Comparison of ENCODE assay signal across 9 mouse cellular contexts in genomic region chr10:108435616-108436015, GRCm38 (mm10).
DNase-seq lines count a peak whose midpoint lies in the region; ATAC-seq and TF ChIP-seq lines count a peak whose summit lies in the region.
"Had no signal": no experiment of that assay in that cellular context is flagged by ENCODE, and none has a peak within 500 bp of the region (broad histone marks: within the 10 kb centered on the region; RNA-seq: fewer than 3 reads in every experiment).

No protein-coding gene starts in this region.

- no peak overlapping the region for H3K9ac ChIP-seq in heart, embryonic 12.5 days
- H3K9ac ChIP-seq in intestine, postnatal 0 days (ENCODE audit: low read depth, low read length): no peak overlapping the region
- no peak overlapping the region for H3K9ac ChIP-seq in midbrain, embryonic 15.5 days
- H3K9ac ChIP-seq: liver, embryonic 13.5 days had no signal

- H3K36me3 ChIP-seq in heart, embryonic 12.5 days: no peaks in the 10 kb centered on the region
- no peaks in the 10 kb centered on the region for H3K36me3 ChIP-seq in intestine, postnatal 0 days (ENCODE audit: control insufficient read depth, insufficient read depth)
- no peaks in the 10 kb centered on the region for H3K36me3 ChIP-seq in midbrain, embryonic 15.5 days (replicated peaks)
- H3K36me3 ChIP-seq: liver, embryonic 13.5 days had no signal

- no peak overlapping the region for H3K27ac ChIP-seq in heart, embryonic 12.5 days (ENCODE audit: poor library complexity, severe bottlenecking)
- H3K27ac ChIP-seq in intestine, postnatal 0 days (ENCODE audit: low read depth, low read length): no peak overlapping the region
- no peak overlapping the region for H3K27ac ChIP-seq in midbrain, embryonic 15.5 days
- H3K27ac ChIP-seq: liver, embryonic 13.5 days had no signal

- 0 out of 2 replicates have a peak overlapping the region, but pooled peaks have one; percentile 47 for H3K4me2 ChIP-seq in heart, embryonic 12.5 days
- H3K4me2 ChIP-seq in intestine, postnatal 0 days (replicated peaks; ENCODE audit: low read depth): no peak overlapping the region
- no peak overlapping the region for H3K4me2 ChIP-seq in midbrain, embryonic 15.5 days
- H3K4me2 ChIP-seq: liver, embryonic 13.5 days had no signal

- WGBS in heart, embryonic 12.5 days: 13% methylated on average over 5 of the region's 5 CpGs
- 21% methylated on average over 5 of the region's 5 CpGs for WGBS in intestine, postnatal 0 days
- 46% methylated on average over 5 of the region's 5 CpGs for WGBS in midbrain, embryonic 15.5 days

- no peaks in the 10 kb centered on the region for H3K9me3 ChIP-seq in heart, embryonic 12.5 days (replicated peaks)
- no peaks in the 10 kb centered on the region for H3K9me3 ChIP-seq in intestine, postnatal 0 days (ENCODE audit: control insufficient read depth)
- no peaks in the 10 kb centered on the region for H3K9me3 ChIP-seq in midbrain, embryonic 15.5 days
- H3K9me3 ChIP-seq: liver, embryonic 13.5 days had no signal

- intact Hi-C loops in heart, postnatal 36 days (cut with DNase I): loop anchor here (2.0 kb wide), 1 partner anchor 101 kb away; no protein-coding TSS in a partner anchor

- ATAC-seq in heart, embryonic 12.5 days (ENCODE audit: insufficient number of reproducible peaks, low FRiP score): no peak
- peak; percentile 75 for ATAC-seq in intestine, postnatal 0 days
- peak; percentile 74 for ATAC-seq in midbrain, embryonic 15.5 days (replicated peaks)

- peak; percentile 82 for TF ChIP-seq CTCF in intestine, postnatal 0 days (IDR thresholded peaks at IDR 0.05; ENCODE audit: low read depth)

- peaks cover 38% of the 10 kb centered on the region for H3K4me1 ChIP-seq in heart, embryonic 12.5 days (replicated peaks)
- no peaks in the 10 kb centered on the region for H3K4me1 ChIP-seq in intestine, postnatal 0 days (replicated peaks; ENCODE audit: control insufficient read depth, insufficient read depth, low read length)
- no peaks in the 10 kb centered on the region for H3K4me1 ChIP-seq in midbrain, embryonic 15.5 days

- no peaks in the 10 kb centered on the region for H3K27me3 ChIP-seq in heart, embryonic 12.5 days (replicated peaks)
- H3K27me3 ChIP-seq in intestine, postnatal 0 days (replicated peaks; ENCODE audit: control insufficient read depth, insufficient read depth, low read length): no peaks in the 10 kb centered on the region
- H3K27me3 ChIP-seq in midbrain, embryonic 15.5 days (replicated peaks): no peaks in the 10 kb centered on the region
- H3K27me3 ChIP-seq: liver, embryonic 13.5 days had no signal

- no peak overlapping the region for H3K4me3 ChIP-seq in heart, embryonic 12.5 days
- no peak overlapping the region for H3K4me3 ChIP-seq in intestine, postnatal 0 days (ENCODE audit: low read depth, low read length)
- H3K4me3 ChIP-seq in midbrain, embryonic 15.5 days: no peak overlapping the region
- H3K4me3 ChIP-seq: liver, embryonic 13.5 days had no signal

- no peak for DNase-seq in heart, postnatal 36 days
- peak; percentile 58 for DNase-seq in MN1 (ENCODE audit: low spot score)
- no peak for DNase-seq in right cerebral cortex, adult 2 months (ENCODE audit: low spot score in 2 of 2)
- no peak for DNase-seq in adrenal gland, postnatal 25 days
- no peak for DNase-seq in adrenal gland, postnatal 4 days (ENCODE audit: low spot score in 2 of 2)
- DNase-seq: liver, embryonic 13.5 days had no signal
